Mouse (Mus musculus) liver, embryonic 11.5 days (tissue): Measurements from ENCODE around the gene Elovl4. TPM values are rescaled to one million over a fixed set of nuclear protein-coding genes. Genes with fewer than 3 reads are reported as not detected.

Experiments
- ATAC-seq: fragments of 200-750 bp; cut with Nextera tagmentation; replicated peaks from 2 replicates; pipeline ENCODE4 v1.8.0; 2017; ENCODE audit warnings: moderate number of reproducible peaks, mild to moderate bottlenecking, moderate TSS enrichment, moderate library complexity; ENCODE audit not compliant: low FRiP score
- DNase-seq: peaks from one replicate; pipeline ENCODE4 v3.0.0-alpha.2; 2017; ENCODE audit warnings: low spot score
- H3K27ac ChIP-seq: fragments of 300-500 bp; sonication (generic); 2 replicates; pipeline ENCODE4 v1.5.1; 2014; ENCODE audit warnings: mild to moderate bottlenecking, low read depth, low read length, control low read depth
- H3K27me3 ChIP-seq: fragments of 300-500 bp; sonication (generic); replicated peaks from 2 replicates; pipeline ENCODE4 v1.6.1; 2014; ENCODE audit warnings: low read length, mixed read lengths; ENCODE audit not compliant: control insufficient read depth, insufficient read depth
- H3K36me3 ChIP-seq: fragments of 300-500 bp; sonication (generic); 2 replicates; pipeline ENCODE4 v1.6.1; 2014; ENCODE audit warnings: mild to moderate bottlenecking, low read length, moderate library complexity, mixed read lengths; ENCODE audit not compliant: control insufficient read depth, insufficient read depth
- H3K4me1 ChIP-seq: fragments of 300-500 bp; sonication (generic); replicated peaks from 2 replicates; pipeline ENCODE4 v1.6.1; 2014; ENCODE audit warnings: low read length, mixed read lengths; ENCODE audit not compliant: control insufficient read depth, insufficient read depth
- H3K4me2 ChIP-seq: fragments of 300-500 bp; sonication (generic); 2 replicates; pipeline ENCODE4 v1.6.1; 2014; ENCODE audit warnings: mild to moderate bottlenecking, control low read depth, moderate library complexity
- H3K4me3 ChIP-seq: fragments of 300-500 bp; sonication (generic); 2 replicates; pipeline ENCODE4 v1.5.1; 2014; ENCODE audit warnings: low read depth, low read length, control low read depth
- H3K9ac ChIP-seq: fragments of 300-500 bp; sonication (generic); 2 replicates; pipeline ENCODE4 v1.6.1; 2014; ENCODE audit warnings: low read depth, low read length, control low read depth
- H3K9me3 ChIP-seq: fragments of 300-500 bp; sonication (generic); 2 replicates; pipeline ENCODE4 v1.6.1; 2016; ENCODE audit warnings: low read length, inconsistent platforms, mixed read lengths; ENCODE audit not compliant: control insufficient read depth
- WGBS: fragments of 180-500 bp; shearing (Covaris S2); extraction: QIAGEN DNeasy Blood & Tissue Kit; methylation state at CpG from one replicate; pipeline ENCODE4 v1.1.7; 2014; 5-methylcytosine and 5-hydroxymethylcytosine counted together
- polyA plus RNA-seq: library from polyadenylated mRNA; unstranded; fragments of >200 nt; fragmentation: Nextera tagmentation; extraction: Ambion mirVana; gene quantifications from 2 replicates; pipeline ENCODE4 v1.2.1, GENCODE M21; 2014

Gene Elovl4
- polyA plus RNA-seq, 1 experiment from 2014 or later = 3.1 TPM

- Histone ChIP-seq H3K9me3 (no peaks in the 10 kb centered on the region), H3K4me1 (no peaks in the 10 kb centered on the region), H3K4me3 (no peak overlapping the region), H3K27ac (no peak overlapping the region), H3K9ac (no peak overlapping the region), H3K4me2 (no peak overlapping the region), H3K36me3 (no peaks in the 10 kb centered on the region), H3K27me3 (no peaks in the 10 kb centered on the region)
- 86% methylated on average over 4 of the region's 4 CpGs for WGBS
- ATAC-seq = no peak
- no peak for DNase-seq
Measured at GRCm38 (mm10) chr9:83761318-83761717, 44.8 kb downstream of the Elovl4 start.

- no peak for ATAC-seq
Measured at GRCm38 (mm10) chr9:83731877-83732276, 74.2 kb downstream of the Elovl4 start.

GRCm38 (mm10) chr9:83730836-83731235 lies 75.2 kb downstream of the Elovl4 start:
- no peak for DNase-seq
- no peaks in the 10 kb centered on the region for H3K9me3 ChIP-seq
- no peak overlapping the region for H3K9ac ChIP-seq
- H3K4me3 ChIP-seq = no peak overlapping the region
- H3K27ac ChIP-seq = no peak overlapping the region
- WGBS = 72% methylated on average over 7 of the region's 7 CpGs
- no peaks in the 10 kb centered on the region for H3K4me1 ChIP-seq
- no peaks in the 10 kb centered on the region for H3K27me3 ChIP-seq
- no peaks in the 10 kb centered on the region for H3K36me3 ChIP-seq
- H3K4me2 ChIP-seq = no peak overlapping the region
- ATAC-seq = no peak

More at GRCm38 (mm10) chr9:83731877-83732276, 74.2 kb downstream of the Elovl4 start:
- no peak overlapping the region for H3K27ac ChIP-seq
- WGBS = 83% methylated on average over 2 of the region's 2 CpGs
- H3K36me3 ChIP-seq = no peaks in the 10 kb centered on the region
- no peak for DNase-seq
- no peak overlapping the region for H3K4me3 ChIP-seq
- H3K4me2 ChIP-seq = no peak overlapping the region
- no peaks in the 10 kb centered on the region for H3K9me3 ChIP-seq
- no peak overlapping the region for H3K9ac ChIP-seq
- H3K27me3 ChIP-seq = no peaks in the 10 kb centered on the region
- no peaks in the 10 kb centered on the region for H3K4me1 ChIP-seq

Other genes starting within 250 kb of the Elovl4 start
- 34.7 and 35.6 TPM in 2 replicates for gene Ttk, start 28.4 kb upstream of the Elovl4 start, polyA plus RNA-seq
- 34.8 and 37.1 TPM in 2 replicates for gene Bckdhb, start 118.9 kb upstream of the Elovl4 start, polyA plus RNA-seq